Mouse (Mus musculus): ENCODE measurements around the gene Itpr1.

GRCm38 (mm10) chr6:108273451-108273850 is 60.6 kb downstream of the Itpr1 start:
- no peak for TF ChIP-seq CTCF (conservative IDR thresholded peaks at IDR 0.05; ENCODE audit: insufficient read depth, insufficient read length, low read depth, low read length)
- no peak for TF ChIP-seq POLR2A (IDR thresholded peaks at IDR 0.05; ENCODE audit: low read depth, low read length)
